ENCODE assay signal across 26 mouse cellular contexts in genomic region chr7:97380500-97381123, GRCm38 (mm10). TPM values are rescaled to one million over a fixed set of nuclear protein-coding genes. Genes with fewer than 3 reads are reported as not detected.
"Had no signal": no experiment of that assay in that cellular context is flagged by ENCODE, and none has a peak within 500 bp of the region (broad histone marks: within the 10 kb centered on the region; RNA-seq: fewer than 3 reads in every experiment).

No protein-coding gene starts in this region.

- H3K9ac ChIP-seq: forebrain, postnatal 0 days; heart, embryonic 12.5 days; hindbrain, embryonic 13.5 days; hindbrain, embryonic 15.5 days; intestine, embryonic 15.5 days; kidney, embryonic 15.5 days; limb, embryonic 12.5 days; liver, embryonic 13.5 days had no signal

- H3K4me3 ChIP-seq: heart, embryonic 12.5 days; hindbrain, embryonic 13.5 days; hindbrain, embryonic 15.5 days; intestine, embryonic 15.5 days; kidney, embryonic 15.5 days; layer of hippocampus, adult 2 months; left cerebral cortex, adult 2 months; limb, embryonic 10.5 days; limb, embryonic 12.5 days; liver, embryonic 13.5 days had no signal

- H3K27ac ChIP-seq: hindbrain, embryonic 13.5 days; hindbrain, embryonic 15.5 days; hindbrain, postnatal 0 days; intestine, embryonic 15.5 days; kidney, embryonic 15.5 days; kidney, postnatal 0 days; layer of hippocampus, adult 2 months; left cerebral cortex, adult 2 months; limb, embryonic 10.5 days; limb, embryonic 12.5 days; liver, embryonic 13.5 days had no signal

- DNase-seq: forebrain, postnatal 0 days; gastrocnemius, postnatal 14 days; gastrocnemius, postnatal 36 days; heart, adult 18-20 months; heart, postnatal 14 days; heart, postnatal 36 days; kidney, adult 11 months; kidney, adult 2 months; kidney, adult 9 months; kidney, postnatal 14 days; kidney, postnatal 36 days; liver; liver, embryonic 13.5 days had no signal

- H3K9me3 ChIP-seq: heart, embryonic 12.5 days; hindbrain, embryonic 13.5 days; hindbrain, embryonic 15.5 days; intestine, embryonic 15.5 days; kidney, embryonic 15.5 days; limb, embryonic 10.5 days; limb, embryonic 12.5 days; liver, embryonic 13.5 days had no signal

- H3K4me2 ChIP-seq: heart, embryonic 12.5 days; hindbrain, embryonic 13.5 days; hindbrain, embryonic 15.5 days; intestine, embryonic 15.5 days; kidney, embryonic 15.5 days; limb, embryonic 12.5 days; liver, embryonic 11.5 days; liver, embryonic 13.5 days had no signal

- ATAC-seq: forebrain, postnatal 0 days; hindbrain, postnatal 0 days; intestine, embryonic 15.5 days had no signal

- H3K27me3 ChIP-seq: heart, embryonic 12.5 days; hindbrain, embryonic 13.5 days; hindbrain, embryonic 15.5 days; intestine, embryonic 15.5 days; kidney, embryonic 15.5 days; limb, embryonic 12.5 days; liver, embryonic 13.5 days had no signal

- H3K4me1 ChIP-seq: heart, embryonic 12.5 days; hindbrain, embryonic 13.5 days; hindbrain, embryonic 15.5 days; intestine, embryonic 15.5 days; kidney, embryonic 15.5 days; limb, embryonic 10.5 days; limb, embryonic 12.5 days had no signal

RNA-seq across cellular contexts. Expression of gene Thrsp, which starts 36.9 kb away (rescaled TPM):
- total RNA-seq: hematopoietic stem cell, adult 5-6 weeks had no signal
- polyA plus RNA-seq: liver, embryonic 13.5 days had no signal
